Mouse (Mus musculus) heart, adult 8-10 months (tissue): ENCODE results near the gene Lingo1. TPM values are rescaled to one million over a fixed set of nuclear protein-coding genes. Genes with fewer than 3 reads are reported as not detected.

Experiments used
- DNase-seq: peaks from one replicate; pipeline ENCODE4 v3.0.0; 2022; ENCODE audit warnings: low spot score
- total RNA-seq, 4 experiments: library from RNA; stranded (reverse); gene quantifications; 2 replicates each; pipeline ENCODE4 v1.2.4; 2022

The Lingo1 gene
- total RNA-seq = 1 to 10 TPM; 1.0 to 1.7 (median 1.2) TPM

- DNase-seq = no peak
Measured at GRCm38 (mm10) chr9:56795721-56796655, at the start of gene Lingo1. Gene Lingo1, minus strand, starts transcription at chr9:56796468.

- no peak for DNase-seq
Measured at GRCm38 (mm10) chr9:56844644-56845043, 48.4 kb upstream of the Lingo1 start.

GRCm38 (mm10) chr9:56843679-56844188, 47.5 kb upstream of the Lingo1 start:
- DNase-seq = peak; percentile 79

- DNase-seq = no peak
Measured at GRCm38 (mm10) chr9:56842303-56842719, 46.0 kb upstream of the Lingo1 start.

- DNase-seq = no peak
Measured at GRCm38 (mm10) chr9:56841864-56842263, 45.6 kb upstream of the Lingo1 start.

- DNase-seq = no peak
Measured at GRCm38 (mm10) chr9:56840721-56841120, 44.5 kb upstream of the Lingo1 start.

GRCm38 (mm10) chr9:56835152-56835551, 38.9 kb upstream of the Lingo1 start:
- no peak for DNase-seq

- DNase-seq = no peak
Measured at GRCm38 (mm10) chr9:56832900-56833299, 36.6 kb upstream of the Lingo1 start.

GRCm38 (mm10) chr9:56831904-56832303, 35.6 kb upstream of the Lingo1 start:
- no peak for DNase-seq

GRCm38 (mm10) chr9:56830162-56830561, 33.9 kb upstream of the Lingo1 start:
- DNase-seq = no peak

- DNase-seq = no peak
Measured at GRCm38 (mm10) chr9:56828841-56829240, 32.6 kb upstream of the Lingo1 start.

- no peak for DNase-seq
Measured at GRCm38 (mm10) chr9:56828146-56828545, 31.9 kb upstream of the Lingo1 start.

GRCm38 (mm10) chr9:56825476-56826213, 29.4 kb upstream of the Lingo1 start:
- no peak for DNase-seq

GRCm38 (mm10) chr9:56824900-56825299, 28.6 kb upstream of the Lingo1 start:
- no peak for DNase-seq

- no peak for DNase-seq
Measured at GRCm38 (mm10) chr9:56810916-56811315, 14.6 kb upstream of the Lingo1 start.

- no peak for DNase-seq
Measured at GRCm38 (mm10) chr9:56807990-56808389, 11.7 kb upstream of the Lingo1 start.

GRCm38 (mm10) chr9:56803146-56803545, 6.9 kb upstream of the Lingo1 start:
- no peak for DNase-seq

- DNase-seq = peak; percentile 36
Measured at GRCm38 (mm10) chr9:56797876-56798275, 1.6 kb upstream of the Lingo1 start.

- DNase-seq = no peak
Measured at GRCm38 (mm10) chr9:56796656-56797131, 426 bp upstream of the Lingo1 start.

- DNase-seq = no peak
Measured at GRCm38 (mm10) chr9:56791696-56792261, 4.5 kb downstream of the Lingo1 start.

GRCm38 (mm10) chr9:56784576-56784975, 11.7 kb downstream of the Lingo1 start:
- no peak for DNase-seq
